Mouse (Mus musculus) ES-E14 (cell line): ENCODE data around the gene Palm3.

ENCODE experiments used
- CHD2 ChIP-seq: IDR thresholded peaks from 2 replicates; pipeline ENCODE4 v1.6.1; 2014; ENCODE audit warnings: mild to moderate bottlenecking, low read depth, low read length, inconsistent platforms
- HCFC1 ChIP-seq: IDR thresholded peaks from 2 replicates; pipeline ENCODE4 v1.6.1; 2012; ENCODE audit warnings: low read length, inconsistent platforms, borderline replicate concordance; ENCODE audit not compliant: insufficient read depth
- MAFK ChIP-seq: IDR thresholded peaks from 2 replicates; pipeline ENCODE4 v1.6.1; 2014; ENCODE audit warnings: mild to moderate bottlenecking, low read depth, low read length, inconsistent platforms; ENCODE audit not compliant: insufficient read depth
- ZC3H11A ChIP-seq: IDR thresholded peaks from 2 replicates; pipeline ENCODE4 v1.6.1; 2012; ENCODE audit warnings: low read depth, mild to moderate bottlenecking, inconsistent platforms, low read length, borderline replicate concordance
- ZNF384 ChIP-seq: IDR thresholded peaks from 2 replicates; pipeline ENCODE4 v1.6.1; 2012; ENCODE audit warnings: low read depth, low read length, inconsistent platforms

GRCm38 (mm10) chr8:84003612-84004246 lies 17.5 kb upstream of the Palm3 start:
- peak; percentile 86 for TF ChIP-seq ZNF384
- no peak for TF ChIP-seq HCFC1
- TF ChIP-seq CHD2 = no peak
- no peak for TF ChIP-seq ZC3H11A
- no peak for TF ChIP-seq MAFK
